Mouse (Mus musculus) embryonic facial prominence, embryonic 14.5 days (tissue): ENCODE results near the gene Uri1. TPM values are rescaled to one million over a fixed set of nuclear protein-coding genes. Genes with fewer than 3 reads are reported as not detected.

Experiments used
- ATAC-seq: fragments of 200-750 bp; cut with Nextera tagmentation; 2 replicates; pipeline ENCODE4 v1.8.0; 2017; ENCODE audit warnings: low read depth, moderate number of reproducible peaks, moderate TSS enrichment
- DNase-seq: peaks from one replicate; pipeline ENCODE4 v3.0.0-alpha.2; 2015; ENCODE audit warnings: low spot score
- H3K27ac ChIP-seq: fragments of 300-500 bp; sonication (generic); replicated peaks from 2 replicates; pipeline ENCODE4 v1.5.1; 2014; ENCODE audit warnings: low read depth, mild to moderate bottlenecking, low read length, moderate library complexity
- H3K27me3 ChIP-seq: fragments of 300-500 bp; sonication (generic); replicated peaks from 2 replicates; pipeline ENCODE4 v1.6.1; 2014; ENCODE audit warnings: low read length; ENCODE audit not compliant: control insufficient read depth, insufficient read depth
- H3K36me3 ChIP-seq: fragments of 300-500 bp; sonication (generic); 2 replicates; pipeline ENCODE4 v1.6.1; 2014; ENCODE audit warnings: low read length, mixed read lengths; ENCODE audit not compliant: control insufficient read depth, insufficient read depth
- H3K4me1 ChIP-seq: fragments of 300-500 bp; sonication (generic); 2 replicates; pipeline ENCODE4 v1.6.1; 2014; ENCODE audit warnings: antibody characterized with exemption, low read length; ENCODE audit not compliant: control insufficient read depth, insufficient read depth
- H3K4me2 ChIP-seq: fragments of 300-500 bp; sonication (generic); 2 replicates; pipeline ENCODE4 v1.6.1; 2014; ENCODE audit warnings: low read depth, mild to moderate bottlenecking, low read length, moderate library complexity, mixed read lengths
- H3K4me3 ChIP-seq: fragments of 300-500 bp; sonication (generic); 2 replicates; pipeline ENCODE4 v1.5.1; 2014; ENCODE audit warnings: low read depth, mild to moderate bottlenecking, low read length
- H3K9ac ChIP-seq: fragments of 300-500 bp; sonication (generic); 2 replicates; pipeline ENCODE4 v1.6.1; 2014; ENCODE audit warnings: low read depth, mild to moderate bottlenecking, low read length, moderate library complexity, mixed read lengths
- H3K9me3 ChIP-seq: fragments of 300-500 bp; sonication (generic); 2 replicates; pipeline ENCODE4 v1.6.1; 2016; ENCODE audit warnings: low read length; ENCODE audit not compliant: control insufficient read depth
- WGBS: fragments of 180-500 bp; shearing (Covaris S2); extraction: QIAGEN DNeasy Blood & Tissue Kit; methylation state at CpG from one replicate; pipeline ENCODE4 v1.1.7; 2014; 5-methylcytosine and 5-hydroxymethylcytosine counted together
- polyA plus RNA-seq: library from polyadenylated mRNA; unstranded; fragments of >200 nt; fragmentation: Nextera tagmentation; extraction: Ambion mirVana; gene quantifications from 2 replicates; pipeline ENCODE4 v1.2.1, GENCODE M21; 2014

Gene Uri1
- polyA plus RNA-seq, 1 experiment from 2014 or later = 42.1 TPM

- ATAC-seq = no peak
- H3K9me3 ChIP-seq = no peaks in the 10 kb centered on the region
- H3K27me3 ChIP-seq = no peaks in the 10 kb centered on the region
- no peak overlapping the region for H3K4me3 ChIP-seq
- 83% methylated on average over 9 of the region's 9 CpGs for WGBS
- H3K9ac ChIP-seq = no peak overlapping the region
- H3K4me1 ChIP-seq = no peaks in the 10 kb centered on the region
- no peak for DNase-seq
- H3K4me2 ChIP-seq = no peak overlapping the region
- no peaks in the 10 kb centered on the region for H3K36me3 ChIP-seq
- no peak overlapping the region for H3K27ac ChIP-seq
These were observed 30.9 kb upstream of the Uri1 start for GRCm38 (mm10) chr7:38054246-38054645.

- H3K4me3 ChIP-seq = no peak overlapping the region
- no peak overlapping the region for H3K9ac ChIP-seq
- no peaks in the 10 kb centered on the region for H3K4me1 ChIP-seq
- WGBS = 73% methylated on average over 5 of the region's 5 CpGs
- H3K4me2 ChIP-seq = no peak overlapping the region
- no peaks in the 10 kb centered on the region for H3K9me3 ChIP-seq
- no peaks in the 10 kb centered on the region for H3K36me3 ChIP-seq
- no peak overlapping the region for H3K27ac ChIP-seq
- ATAC-seq (no peak), DNase-seq (no peak)
- H3K27me3 ChIP-seq = no peaks in the 10 kb centered on the region
These were observed 23.9 kb upstream of the Uri1 start for GRCm38 (mm10) chr7:38047229-38047628.

- H3K4me2 ChIP-seq = no peak overlapping the region
- ATAC-seq = no peak
- 86% methylated on average over 3 of the region's 3 CpGs for WGBS
These were observed 17.9 kb upstream of the Uri1 start for GRCm38 (mm10) chr7:38041244-38041643.

DNA sequence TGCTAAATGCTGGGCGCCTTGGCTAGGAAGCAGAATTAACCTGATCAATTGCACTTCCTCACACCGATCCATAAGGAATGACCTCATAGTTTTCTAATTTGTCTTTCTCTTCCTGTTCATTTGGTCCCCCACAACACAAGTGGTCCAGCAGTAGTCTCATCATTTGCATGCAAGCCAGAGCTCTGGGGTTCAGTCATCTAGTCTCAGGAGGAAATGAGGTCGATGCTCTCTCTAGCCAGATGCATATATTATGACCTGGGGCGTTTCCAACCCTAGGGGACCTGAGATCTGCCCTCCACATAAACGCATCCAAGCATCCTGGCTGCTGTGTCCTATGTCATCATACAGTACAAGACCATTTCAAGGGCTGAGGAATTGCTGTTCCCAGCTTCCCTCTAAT lies 14.2 kb upstream of the Uri1 start:
- Histone ChIP-seq H3K9me3 (no peaks in the 10 kb centered on the region), H3K27me3 (no peaks in the 10 kb centered on the region), H3K36me3 (no peaks in the 10 kb centered on the region), H3K4me2 (no peak overlapping the region), H3K4me3 (no peak overlapping the region), H3K9ac (no peak overlapping the region), H3K27ac (no peak overlapping the region), H3K4me1 (no peaks in the 10 kb centered on the region)
- DNase-seq (no peak), ATAC-seq (no peak)
- 75% methylated on average over 5 of the region's 5 CpGs for WGBS

More at GRCm38 (mm10) chr7:38041244-38041643, 17.9 kb upstream of the Uri1 start:
- Histone ChIP-seq H3K36me3 (no peaks in the 10 kb centered on the region), H3K9ac (no peak overlapping the region), H3K27ac (no peak overlapping the region), H3K4me3 (no peak overlapping the region), H3K9me3 (no peaks in the 10 kb centered on the region), H3K27me3 (no peaks in the 10 kb centered on the region), H3K4me1 (no peaks in the 10 kb centered on the region)
- no peak for DNase-seq

DNA sequence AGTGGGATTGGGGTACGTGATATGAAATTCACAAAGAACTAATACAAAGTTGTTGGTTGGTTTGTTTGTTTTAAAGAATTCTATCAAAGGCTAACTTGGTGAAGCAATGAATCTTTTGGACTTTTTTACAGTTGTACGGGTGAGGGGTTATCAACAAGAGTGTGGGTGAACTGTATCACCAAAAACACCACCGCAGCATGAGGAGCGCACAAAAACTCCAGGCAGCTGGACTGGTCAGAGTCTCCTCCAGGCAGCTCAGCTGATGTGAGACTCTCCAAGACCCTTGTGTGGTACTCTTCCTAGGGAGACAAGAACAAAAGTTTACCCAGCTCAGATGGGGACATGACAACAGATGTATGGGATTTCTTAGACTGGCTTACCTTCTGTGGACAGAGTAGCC lies 7.8 kb upstream of the Uri1 start:
- H3K4me3 ChIP-seq = no peak overlapping the region

DNA sequence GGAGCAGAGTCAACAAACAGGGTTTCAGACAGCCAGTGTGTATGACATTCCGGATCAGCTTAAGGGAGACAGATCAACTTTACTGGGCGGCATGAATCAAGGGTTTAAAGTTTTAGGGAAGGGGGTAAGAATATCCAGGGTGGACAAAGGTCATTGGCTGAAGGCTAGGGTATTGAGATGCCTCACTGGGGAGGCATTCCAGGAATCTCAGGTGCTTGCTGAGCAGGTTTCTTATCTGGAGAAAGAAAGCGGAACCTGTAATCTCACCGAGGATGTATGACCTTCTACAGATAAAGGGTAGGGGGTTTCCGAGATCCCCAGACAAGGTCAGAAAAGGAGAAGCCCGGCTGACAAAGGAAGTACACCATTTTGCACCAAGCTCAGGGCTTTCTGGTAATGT lies 7.3 kb upstream of the Uri1 start:
- no peak for ATAC-seq
- 47% methylated on average over 6 of the region's 6 CpGs for WGBS

More for the DNA sequence above, 7.8 kb upstream of the Uri1 start:
- H3K4me2 ChIP-seq = no peak overlapping the region
- DNase-seq (no peak), ATAC-seq (no peak)
- no peaks in the 10 kb centered on the region for H3K4me1 ChIP-seq
- H3K36me3 ChIP-seq = no peaks in the 10 kb centered on the region
- H3K9ac ChIP-seq = no peak overlapping the region
- H3K27me3 ChIP-seq = no peaks in the 10 kb centered on the region
- H3K9me3 ChIP-seq = no peaks in the 10 kb centered on the region
- no peak overlapping the region for H3K27ac ChIP-seq
- WGBS = 97% methylated on average over 4 of the region's 4 CpGs

GRCm38 (mm10) chr7:38029986-38030385 lies 6.6 kb upstream of the Uri1 start:
- no peak overlapping the region for H3K4me2 ChIP-seq
- H3K4me3 ChIP-seq = no peak overlapping the region
- no peak for DNase-seq
- no peak overlapping the region for H3K27ac ChIP-seq
- no peak for ATAC-seq
- no peaks in the 10 kb centered on the region for H3K36me3 ChIP-seq
- 54% methylated on average over 2 of the region's 2 CpGs for WGBS
- H3K4me1 ChIP-seq = no peaks in the 10 kb centered on the region
- H3K9me3 ChIP-seq = no peaks in the 10 kb centered on the region
- H3K9ac ChIP-seq = no peak overlapping the region
- no peaks in the 10 kb centered on the region for H3K27me3 ChIP-seq

More for the DNA sequence above, 7.3 kb upstream of the Uri1 start:
- no peak overlapping the region for H3K4me3 ChIP-seq
- H3K4me2 ChIP-seq = no peak overlapping the region
- H3K27ac ChIP-seq = no peak overlapping the region
- no peaks in the 10 kb centered on the region for H3K36me3 ChIP-seq
- H3K9ac ChIP-seq = no peak overlapping the region
- no peaks in the 10 kb centered on the region for H3K27me3 ChIP-seq
- no peaks in the 10 kb centered on the region for H3K4me1 ChIP-seq
- H3K9me3 ChIP-seq = no peaks in the 10 kb centered on the region
- DNase-seq = no peak

GRCm38 (mm10) chr7:38029083-38029482 lies 5.7 kb upstream of the Uri1 start:
- Histone ChIP-seq H3K4me3 (no peak overlapping the region), H3K27me3 (no peaks in the 10 kb centered on the region), H3K4me2 (no peak overlapping the region), H3K9me3 (no peaks in the 10 kb centered on the region), H3K4me1 (no peaks in the 10 kb centered on the region), H3K27ac (no peak overlapping the region), H3K9ac (no peak overlapping the region), H3K36me3 (no peaks in the 10 kb centered on the region)
- no peak for DNase-seq
- WGBS = 56% methylated on average over 5 of the region's 5 CpGs
- no peak for ATAC-seq

DNA sequence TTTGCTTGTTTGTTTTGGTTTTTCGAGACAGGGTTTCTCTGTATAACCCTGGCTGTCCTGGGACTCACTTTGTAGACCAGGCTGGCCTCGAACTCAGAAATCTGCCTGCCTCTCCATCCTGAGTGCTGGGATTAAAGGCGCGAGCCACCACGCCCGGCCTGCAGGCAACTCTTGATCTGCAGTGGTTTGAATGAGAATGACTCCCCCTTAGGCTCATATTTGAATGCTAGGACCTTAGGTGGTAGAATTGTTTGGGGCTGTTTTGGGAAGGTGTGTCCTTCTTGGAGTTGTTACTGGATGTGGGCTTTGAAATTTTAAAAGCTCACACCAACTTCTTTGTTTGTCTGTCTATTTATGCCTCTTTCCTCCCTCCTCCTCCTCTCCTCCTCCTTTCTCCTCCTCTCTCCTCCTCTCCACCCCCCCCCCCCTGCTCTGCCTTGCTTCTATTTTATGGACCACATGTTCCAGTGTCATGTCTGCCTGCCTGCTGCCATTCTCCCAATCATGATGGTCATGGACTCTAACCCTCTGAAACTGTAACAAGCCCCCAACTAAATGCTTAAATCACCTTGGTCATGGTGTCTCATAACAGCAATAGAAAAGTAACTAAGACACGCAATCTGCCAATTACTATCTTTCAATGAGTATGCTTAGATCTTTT lies 4.7 kb upstream of the Uri1 start:
- DNase-seq (no peak), ATAC-seq (no peak)
- WGBS = 83% methylated on average over 7 of the region's 7 CpGs
- no peak overlapping the region for H3K4me3 ChIP-seq
- H3K9ac ChIP-seq = no peak overlapping the region
- no peaks in the 10 kb centered on the region for H3K9me3 ChIP-seq
- H3K27ac ChIP-seq = no peak overlapping the region
- no peaks in the 10 kb centered on the region for H3K36me3 ChIP-seq
- no peaks in the 10 kb centered on the region for H3K4me1 ChIP-seq
- no peaks in the 10 kb centered on the region for H3K27me3 ChIP-seq
- H3K4me2 ChIP-seq = no peak overlapping the region
